Mouse (Mus musculus) naive thymus-derived CD4-positive, alpha-beta T cell, adult 5 months (primary cell): ENCODE measurements around the gene Olfr668. TPM values are rescaled to one million over a fixed set of nuclear protein-coding genes. Genes with fewer than 3 reads are reported as not detected.

Experiments used
- polyA plus RNA-seq: library from polyadenylated mRNA; unstranded; fragments of 100-300 nt; shearing (Covaris generic); gene quantifications from one replicate; pipeline ENCODE4 v1.2.1, GENCODE M21; 2017

Gene Olfr668
- not detected for polyA plus RNA-seq

DNA sequence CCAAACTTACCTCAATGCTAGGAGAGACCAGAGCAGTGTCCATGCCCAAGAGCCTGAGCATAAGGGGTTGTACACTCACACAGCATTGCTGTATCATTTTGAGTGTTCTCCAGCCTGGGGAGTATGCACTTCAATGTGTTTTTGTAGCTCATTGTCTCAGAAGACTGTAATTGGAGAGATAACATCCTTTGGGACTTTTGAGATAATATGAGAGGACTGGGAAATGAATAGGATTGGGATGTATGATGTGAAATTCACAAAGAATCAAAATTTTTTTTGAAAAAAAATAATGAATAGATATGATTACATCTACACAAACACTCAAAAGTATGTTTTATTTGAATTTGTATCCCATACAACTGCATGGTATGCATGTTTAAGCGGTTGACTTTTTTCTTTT, at the start of gene Olfr668:
Gene Olfr668 (minus strand): TSS at position 101 of the 400 bp plus-strand sequence.

GRCm38 (mm10) chr7:104962520-104962919, 34.7 kb upstream of the Olfr668 start, which contains the start of gene Olfr670:
TSS of gene Olfr670 (minus strand) at chr7:104962620.

DNA sequence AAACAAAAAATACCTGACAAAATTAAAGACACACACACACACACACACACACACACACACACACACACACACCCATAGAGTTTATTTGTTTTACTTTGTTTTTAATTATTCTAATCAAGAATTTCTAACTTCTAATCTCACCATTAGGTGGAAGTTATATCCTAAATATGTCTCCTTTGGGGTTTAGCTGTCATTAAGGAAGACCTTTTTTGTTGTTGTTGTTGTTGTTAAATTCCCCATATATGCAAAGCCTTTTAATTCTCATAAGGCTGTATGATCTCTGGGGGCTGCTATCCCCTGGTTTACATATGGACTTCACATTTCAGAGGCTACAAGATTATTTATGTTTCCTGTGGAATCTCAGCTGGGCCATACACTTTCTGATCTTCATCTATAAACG, 6.1 kb upstream of the Olfr668 start, which contains the start of gene Olfr669:
Gene Olfr669 (plus strand): TSS at position 301 of the 400 bp plus-strand sequence.

DNA sequence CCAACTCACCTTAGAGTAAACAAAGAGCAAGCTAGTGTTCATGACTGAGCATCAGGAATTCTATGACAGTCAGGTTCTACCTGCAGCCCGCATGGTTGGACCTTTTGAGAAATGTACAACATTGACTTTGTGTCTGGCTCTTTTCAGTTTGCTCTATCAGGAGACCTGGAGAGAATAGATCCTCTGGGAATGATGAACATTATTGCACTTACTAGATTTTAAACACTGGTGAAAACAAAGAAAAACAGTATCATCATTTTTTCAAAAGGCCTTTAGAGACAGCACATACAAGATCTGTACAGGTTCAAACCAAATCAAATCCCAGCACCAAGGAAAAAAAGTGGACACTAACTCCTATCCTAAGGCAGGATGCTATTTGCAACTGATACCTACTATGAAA, 6.5 kb downstream of the Olfr668 start, which contains the start of gene Olfr667:
Gene Olfr667 (minus strand): TSS at position 101 of the 400 bp plus-strand sequence.

GRCm38 (mm10) chr7:104895852-104896251, 32.0 kb downstream of the Olfr668 start, which contains the start of gene Olfr666:
TSS of gene Olfr666 (minus strand) at chr7:104895952.

GRCm38 (mm10) chr7:104877731-104878130, 50.1 kb downstream of the Olfr668 start, which contains the start of gene Olfr665:
TSS of gene Olfr665 (plus strand) at chr7:104878031.

Other genes starting within 250 kb of the Olfr668 start
- not detected for gene Olfr661, start 241.6 kb downstream of the Olfr668 start, polyA plus RNA-seq
- gene Usp17le, start 150.6 kb downstream of the Olfr668 start, polyA plus RNA-seq = not detected
- gene Usp17lb, start 85.5 kb downstream of the Olfr668 start, polyA plus RNA-seq = not detected
- not detected for gene Usp17la, start 71.0 kb downstream of the Olfr668 start, polyA plus RNA-seq
- not detected for gene Olfr665, start 50.0 kb downstream of the Olfr668 start, polyA plus RNA-seq
- not detected for gene Olfr666, start 32.1 kb downstream of the Olfr668 start, polyA plus RNA-seq
- gene Olfr667, start 6.6 kb downstream of the Olfr668 start, polyA plus RNA-seq = not detected
- gene Olfr669, start 6.2 kb upstream of the Olfr668 start, polyA plus RNA-seq = not detected
- gene Olfr670, start 34.6 kb upstream of the Olfr668 start, polyA plus RNA-seq = not detected
- gene Olfr671, start 51.1 kb upstream of the Olfr668 start, polyA plus RNA-seq = 0.17 TPM
- not detected for gene Olfr672, start 74.0 kb upstream of the Olfr668 start, polyA plus RNA-seq
- not detected for gene Olfr675, start 100.4 kb upstream of the Olfr668 start, polyA plus RNA-seq
- not detected for gene Olfr676, start 104.6 kb upstream of the Olfr668 start, polyA plus RNA-seq
- gene Olfr677, start 123.3 kb upstream of the Olfr668 start, polyA plus RNA-seq = not detected
- gene Olfr678, start 136.4 kb upstream of the Olfr668 start, polyA plus RNA-seq = not detected
- gene Olfr679, start 153.1 kb upstream of the Olfr668 start, polyA plus RNA-seq = not detected
- gene Olfr680-ps1, start 164.8 kb upstream of the Olfr668 start, polyA plus RNA-seq = not detected
- not detected for gene Olfr681, start 188.8 kb upstream of the Olfr668 start, polyA plus RNA-seq
- gene Olfr683, start 219.0 kb upstream of the Olfr668 start, polyA plus RNA-seq = not detected
- not detected for gene Olfr684, start 235.6 kb upstream of the Olfr668 start, polyA plus RNA-seq